Mouse (Mus musculus): ENCODE data around the gene Smad3. TPM values are rescaled to one million over a fixed set of nuclear protein-coding genes. Genes with fewer than 3 reads are reported as not detected.

Gene Smad3
- polyA plus RNA-seq, 1 experiment from 2014 or later = 5.0 TPM

GRCm38 (mm10) chr9:63696463-63697105, 61.2 kb downstream of the Smad3 start:
- no peak for TF ChIP-seq CTCF (IDR thresholded peaks at IDR 0.05; ENCODE audit: low read depth)
- ATAC-seq = no peak
- WGBS = 70% methylated on average over 10 of the region's 10 CpGs
- Histone ChIP-seq H3K4me2 (replicated peaks; ENCODE audit: low read depth) (no peak overlapping the region), H3K27ac (ENCODE audit: low read depth, low read length) (no peak overlapping the region), H3K9me3 (ENCODE audit: control insufficient read depth) (no peaks in the 10 kb centered on the region), H3K4me1 (replicated peaks; ENCODE audit: control insufficient read depth, insufficient read depth, low read length) (peaks cover 3% of the 10 kb centered on the region; the same call in 1 of the 2 replicates), H3K9ac (ENCODE audit: low read depth, low read length) (no peak overlapping the region), H3K4me3 (ENCODE audit: low read depth, low read length) (no peak overlapping the region), H3K27me3 (replicated peaks; ENCODE audit: control insufficient read depth, insufficient read depth, low read length) (no peaks in the 10 kb centered on the region), H3K36me3 (ENCODE audit: control insufficient read depth, insufficient read depth) (0 out of 2 replicates have a peak, but pooled peaks cover 3% of the 10 kb centered on the region)

GRCm38 (mm10) chr9:63691960-63692359, 65.8 kb downstream of the Smad3 start:
- no peak overlapping the region for H3K4me3 ChIP-seq (ENCODE audit: low read depth, low read length)
- H3K36me3 ChIP-seq (ENCODE audit: control insufficient read depth, insufficient read depth) = no peaks in the 10 kb centered on the region
- no peak overlapping the region for H3K9ac ChIP-seq (ENCODE audit: low read depth, low read length)
- WGBS = 63% methylated on average over 2 of the region's 2 CpGs
- H3K4me1 ChIP-seq (replicated peaks; ENCODE audit: control insufficient read depth, insufficient read depth, low read length) = 0 out of 2 replicates have a peak, but pooled peaks cover 1% of the 10 kb centered on the region
- TF ChIP-seq CTCF (IDR thresholded peaks at IDR 0.05; ENCODE audit: low read depth) = no peak
- no peak overlapping the region for H3K27ac ChIP-seq (ENCODE audit: low read depth, low read length)
- H3K9me3 ChIP-seq (ENCODE audit: control insufficient read depth) = no peaks in the 10 kb centered on the region
- H3K27me3 ChIP-seq (replicated peaks; ENCODE audit: control insufficient read depth, insufficient read depth, low read length) = no peaks in the 10 kb centered on the region
- H3K4me2 ChIP-seq (replicated peaks; ENCODE audit: low read depth) = no peak overlapping the region
- ATAC-seq = no peak

GRCm38 (mm10) chr9:63690511-63690910, 67.3 kb downstream of the Smad3 start:
- H3K27ac ChIP-seq (ENCODE audit: low read depth, low read length) = no peak overlapping the region
- no peak overlapping the region for H3K4me2 ChIP-seq (replicated peaks; ENCODE audit: low read depth)
- H3K36me3 ChIP-seq (ENCODE audit: control insufficient read depth, insufficient read depth) = no peaks in the 10 kb centered on the region; the same call in 1 of the 2 replicates
- no peak for ATAC-seq
- TF ChIP-seq CTCF (IDR thresholded peaks at IDR 0.05; ENCODE audit: low read depth) = no peak
- no peaks in the 10 kb centered on the region for H3K9me3 ChIP-seq (ENCODE audit: control insufficient read depth)
- WGBS = 70% methylated on average over 1 of the region's 1 CpGs
- no peaks in the 10 kb centered on the region for H3K27me3 ChIP-seq (replicated peaks; ENCODE audit: control insufficient read depth, insufficient read depth, low read length)
- H3K9ac ChIP-seq (ENCODE audit: low read depth, low read length) = no peak overlapping the region
- no peak overlapping the region for H3K4me3 ChIP-seq (ENCODE audit: low read depth, low read length)
- no peaks in the 10 kb centered on the region for H3K4me1 ChIP-seq (replicated peaks; ENCODE audit: control insufficient read depth, insufficient read depth, low read length)

GRCm38 (mm10) chr9:63687413-63688015, 70.3 kb downstream of the Smad3 start:
- H3K36me3 ChIP-seq (ENCODE audit: control insufficient read depth, insufficient read depth) = no peaks in the 10 kb centered on the region; the same call in 1 of the 2 replicates
- H3K4me2 ChIP-seq (replicated peaks; ENCODE audit: low read depth) = no peak overlapping the region
- no peak for ATAC-seq
- TF ChIP-seq CTCF (IDR thresholded peaks at IDR 0.05; ENCODE audit: low read depth) = no peak
- H3K4me1 ChIP-seq (replicated peaks; ENCODE audit: control insufficient read depth, insufficient read depth, low read length) = no peaks in the 10 kb centered on the region
- no peak overlapping the region for H3K9ac ChIP-seq (ENCODE audit: low read depth, low read length)
- WGBS = 59% methylated on average over 7 of the region's 7 CpGs
- H3K27ac ChIP-seq (ENCODE audit: low read depth, low read length) = peak overlapping the region; percentile 37
- no peak overlapping the region for H3K4me3 ChIP-seq (ENCODE audit: low read depth, low read length)
- no peaks in the 10 kb centered on the region for H3K27me3 ChIP-seq (replicated peaks; ENCODE audit: control insufficient read depth, insufficient read depth, low read length)
- no peaks in the 10 kb centered on the region for H3K9me3 ChIP-seq (ENCODE audit: control insufficient read depth)

GRCm38 (mm10) chr9:63685352-63685751, 72.4 kb downstream of the Smad3 start:
- Histone ChIP-seq H3K9me3 (ENCODE audit: control insufficient read depth) (no peaks in the 10 kb centered on the region), H3K4me3 (ENCODE audit: low read depth, low read length) (no peak overlapping the region), H3K27me3 (replicated peaks; ENCODE audit: control insufficient read depth, insufficient read depth, low read length) (no peaks in the 10 kb centered on the region), H3K36me3 (ENCODE audit: control insufficient read depth, insufficient read depth) (no peaks in the 10 kb centered on the region; the same call in 1 of the 2 replicates), H3K4me2 (replicated peaks; ENCODE audit: low read depth) (no peak overlapping the region), H3K27ac (ENCODE audit: low read depth, low read length) (no peak overlapping the region), H3K9ac (ENCODE audit: low read depth, low read length) (no peak overlapping the region), H3K4me1 (replicated peaks; ENCODE audit: control insufficient read depth, insufficient read depth, low read length) (no peaks in the 10 kb centered on the region)
- TF ChIP-seq CTCF (IDR thresholded peaks at IDR 0.05; ENCODE audit: low read depth) = no peak
- 89% methylated on average over 5 of the region's 5 CpGs for WGBS
- no peak for ATAC-seq

GRCm38 (mm10) chr9:63684277-63684676, 73.5 kb downstream of the Smad3 start:
- WGBS = 81% methylated on average over 6 of the region's 6 CpGs
- no peaks in the 10 kb centered on the region for H3K9me3 ChIP-seq (ENCODE audit: control insufficient read depth)
- no peaks in the 10 kb centered on the region for H3K27me3 ChIP-seq (replicated peaks; ENCODE audit: control insufficient read depth, insufficient read depth, low read length)
- H3K9ac ChIP-seq (ENCODE audit: low read depth, low read length) = no peak overlapping the region
- H3K36me3 ChIP-seq (ENCODE audit: control insufficient read depth, insufficient read depth) = no peaks in the 10 kb centered on the region; the same call in 1 of the 2 replicates
- H3K4me2 ChIP-seq (replicated peaks; ENCODE audit: low read depth) = no peak overlapping the region
- no peak overlapping the region for H3K4me3 ChIP-seq (ENCODE audit: low read depth, low read length)
- H3K27ac ChIP-seq (ENCODE audit: low read depth, low read length) = no peak overlapping the region
- H3K4me1 ChIP-seq (replicated peaks; ENCODE audit: control insufficient read depth, insufficient read depth, low read length) = no peaks in the 10 kb centered on the region
- no peak for TF ChIP-seq CTCF (IDR thresholded peaks at IDR 0.05; ENCODE audit: low read depth)
- no peak; the same call in 1 of the 2 replicates for ATAC-seq

Data from intestine, postnatal 0 days (tissue).